Mouse (Mus musculus) CH12.LX (cell line): ENCODE measurements around the gene Otud7a.

ENCODE experiments used
- CHD2 ChIP-seq: IDR thresholded peaks from 2 replicates; pipeline ENCODE4 v1.6.1; 2011; ENCODE audit warnings: low read length, improper control_type of control experiment
- CTCF ChIP-seq, 2 experiments: IDR thresholded peaks in 1 of 2; conservative IDR thresholded peaks in 1 of 2; 2 replicates each; pipeline ENCODE4 v1.5.1; 2011 to 2012; ENCODE audit warnings: low read depth in 2 of 2, low read length in 2 of 2, improper control_type of control experiment in 1 of 2, inconsistent platforms in 1 of 2, mild to moderate bottlenecking in 1 of 2, moderate library complexity in 1 of 2
- EP300 ChIP-seq: IDR thresholded peaks from 2 replicates; pipeline ENCODE4 v1.6.1; 2011; ENCODE audit warnings: low read length, improper control_type of control experiment
- MAFK ChIP-seq: IDR thresholded peaks from 2 replicates; pipeline ENCODE4 v1.6.1; 2011; ENCODE audit warnings: low read length, improper control_type of control experiment; ENCODE audit not compliant: insufficient replicate concordance
- MAX ChIP-seq: IDR thresholded peaks from 2 replicates; pipeline ENCODE4 v1.6.1; 2011; ENCODE audit warnings: low read length, improper control_type of control experiment
- MXI1 ChIP-seq: IDR thresholded peaks from 2 replicates; pipeline ENCODE4 v1.6.1; 2011; ENCODE audit warnings: mild to moderate bottlenecking, low read depth, low read length, improper control_type of control experiment
- MYC ChIP-seq: IDR thresholded peaks from 2 replicates; pipeline ENCODE4 v1.6.1; 2011; ENCODE audit warnings: low read depth, mild to moderate bottlenecking, improper control_type of control experiment, low read length
- NELFE ChIP-seq: IDR thresholded peaks from 2 replicates; pipeline ENCODE4 v1.6.1; 2011; ENCODE audit warnings: low read depth, low read length, improper control_type of control experiment
- POLR2A ChIP-seq: IDR thresholded peaks from 2 replicates; pipeline ENCODE4 v1.6.1; 2011; ENCODE audit warnings: low read depth, mild to moderate bottlenecking, improper control_type of control experiment, low read length
- POLR2AphosphoS2 ChIP-seq: IDR thresholded peaks from 2 replicates; pipeline ENCODE4 v1.6.1; 2011; ENCODE audit warnings: low read depth, low read length, improper control_type of control experiment
- USF1 ChIP-seq: IDR thresholded peaks from 2 replicates; pipeline ENCODE4 v1.6.1; 2014; ENCODE audit warnings: low read depth, mild to moderate bottlenecking, inconsistent platforms, low read length, improper control_type of control experiment
- USF2 ChIP-seq: conservative IDR thresholded peaks from 2 replicates; pipeline ENCODE4 v1.6.1; 2011; ENCODE audit warnings: low read depth, low read length, improper control_type of control experiment
- ZMIZ1 ChIP-seq: IDR thresholded peaks from 2 replicates; pipeline ENCODE4 v1.6.1; 2012; ENCODE audit warnings: low read depth, mild to moderate bottlenecking, inconsistent platforms, low read length, improper control_type of control experiment
- ZNF384 ChIP-seq: IDR thresholded peaks from 2 replicates; pipeline ENCODE4 v1.6.1; 2012; ENCODE audit warnings: low read depth, low read length, improper control_type of control experiment, inconsistent platforms

DNA sequence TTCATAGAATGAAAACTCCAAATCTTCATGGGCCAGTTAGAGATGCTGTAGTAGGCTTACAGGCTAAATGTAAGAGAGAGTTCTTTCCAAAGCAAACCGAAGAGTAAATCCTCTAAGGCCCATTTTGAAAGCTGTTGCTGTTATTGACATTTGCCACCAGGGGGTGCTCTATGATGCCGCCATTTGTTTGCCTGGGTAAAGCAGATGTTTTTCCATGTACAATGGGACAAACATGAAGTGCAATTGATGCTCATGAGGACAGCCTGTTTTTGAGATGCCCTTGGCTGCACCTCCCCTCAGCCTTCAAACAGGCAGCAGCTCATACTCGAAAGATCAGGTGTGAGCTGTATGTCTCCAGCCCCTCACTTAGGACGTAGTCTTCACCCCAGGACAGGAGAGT, 307.5 kb downstream of the Otud7a start:
- TF ChIP-seq MYC (no peak), POLR2AphosphoS2 (no peak), MAX (no peak), CTCF (conservative IDR thresholded peaks at IDR 0.05 in 1 of 2, IDR thresholded peaks at IDR 0.05 in 1 of 2; ENCODE audit: low read depth in 2 of 2, low read length in 2 of 2) (peak; percentile 79 to 83), EP300 (no peak), POLR2A (no peak), NELFE (no peak), MAFK (no peak), USF2 (no peak), ZNF384 (no peak), MXI1 (no peak), USF1 (no peak), CHD2 (no peak), ZMIZ1 (no peak)
